Mouse (Mus musculus) kidney, embryonic 16.5 days (tissue): ENCODE measurements around the gene 5330417C22Rik. TPM values are rescaled to one million over a fixed set of nuclear protein-coding genes. Genes with fewer than 3 reads are reported as not detected.
"Not testable (repeated sequence)": the region's sequence is repeated elsewhere in the genome, so short reads cannot be mapped to it uniquely, and the experiment has no call there.

Experiments used
- ATAC-seq: fragments of 200-750 bp; cut with Nextera tagmentation; 2 replicates; pipeline ENCODE4 v1.8.0; 2017; ENCODE audit warnings: moderate TSS enrichment; ENCODE audit not compliant: low FRiP score, low TSS enrichment
- H3K27ac ChIP-seq: fragments of 300-500 bp; sonication (generic); 2 replicates; pipeline ENCODE4 v1.5.1; 2014; ENCODE audit warnings: low read length
- H3K27me3 ChIP-seq: fragments of 300-500 bp; sonication (generic); 2 replicates; pipeline ENCODE4 v1.6.1; 2014; ENCODE audit warnings: low read length, control low read depth, mixed read lengths; ENCODE audit not compliant: insufficient read depth
- H3K36me3 ChIP-seq: fragments of 300-500 bp; sonication (generic); 2 replicates; pipeline ENCODE4 v1.6.1; 2014; ENCODE audit warnings: low read length, control low read depth, mixed read lengths; ENCODE audit not compliant: insufficient read depth
- H3K4me1 ChIP-seq: fragments of 300-500 bp; sonication (generic); 2 replicates; pipeline ENCODE4 v1.6.1; 2014; ENCODE audit warnings: low read length, control low read depth, mixed read lengths; ENCODE audit not compliant: insufficient read depth
- H3K4me2 ChIP-seq: fragments of 300-500 bp; sonication (generic); replicated peaks from 2 replicates; pipeline ENCODE4 v1.6.1; 2014; ENCODE audit warnings: low read depth, low read length
- H3K4me3 ChIP-seq: fragments of 300-500 bp; sonication (generic); 2 replicates; pipeline ENCODE4 v1.5.1; 2014; ENCODE audit warnings: mild to moderate bottlenecking, low read length
- H3K9ac ChIP-seq: fragments of 300-500 bp; sonication (generic); replicated peaks from 2 replicates; pipeline ENCODE4 v1.6.1; 2014; ENCODE audit warnings: low read length
- H3K9me3 ChIP-seq: fragments of 300-500 bp; sonication (generic); 2 replicates; pipeline ENCODE4 v1.6.1; 2016; ENCODE audit warnings: low read length, control low read depth
- WGBS: fragments of 180-500 bp; shearing (Covaris S2); extraction: QIAGEN DNeasy Blood & Tissue Kit; methylation state at CpG from one replicate; pipeline ENCODE4 v1.1.7; 2014; 5-methylcytosine and 5-hydroxymethylcytosine counted together
- polyA plus RNA-seq: library from polyadenylated mRNA; unstranded; fragments of >200 nt; fragmentation: Nextera tagmentation; extraction: Ambion mirVana; gene quantifications from 2 replicates; pipeline ENCODE4 v1.2.1, GENCODE M21; 2015

5330417C22Rik gene
- polyA plus RNA-seq, 1 experiment from 2014 or later: 1.4 TPM

DNA sequence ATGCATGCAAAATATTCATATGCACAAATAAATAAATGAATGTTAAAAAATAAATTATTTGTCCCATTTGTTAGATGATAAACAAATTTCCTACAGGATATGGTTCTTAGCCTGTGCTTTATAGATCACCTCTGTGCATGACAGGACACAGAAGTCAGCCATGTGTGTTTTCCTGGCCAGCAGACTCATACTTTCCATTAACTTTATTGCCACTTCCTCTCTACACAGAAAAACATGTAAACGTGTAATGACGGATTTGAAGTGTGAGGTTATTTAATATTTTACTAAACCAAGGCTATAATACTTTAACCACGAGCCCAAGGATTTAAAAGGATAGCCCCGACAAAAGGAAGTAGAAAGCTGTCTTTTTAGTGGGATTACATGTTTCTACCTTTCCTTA, 32.4 kb downstream of the 5330417C22Rik start:
- Histone ChIP-seq H3K27ac (no peak overlapping the region), H3K9ac (no peak overlapping the region), H3K4me2 (no peak overlapping the region), H3K36me3 (no peaks in the 10 kb centered on the region), H3K4me3 (no peak overlapping the region), H3K4me1 (peaks cover 15% of the 10 kb centered on the region), H3K9me3 (no peaks in the 10 kb centered on the region), H3K27me3 (no peaks in the 10 kb centered on the region)
- 52% methylated on average over 4 of the region's 4 CpGs for WGBS
- ATAC-seq: no peak

DNA sequence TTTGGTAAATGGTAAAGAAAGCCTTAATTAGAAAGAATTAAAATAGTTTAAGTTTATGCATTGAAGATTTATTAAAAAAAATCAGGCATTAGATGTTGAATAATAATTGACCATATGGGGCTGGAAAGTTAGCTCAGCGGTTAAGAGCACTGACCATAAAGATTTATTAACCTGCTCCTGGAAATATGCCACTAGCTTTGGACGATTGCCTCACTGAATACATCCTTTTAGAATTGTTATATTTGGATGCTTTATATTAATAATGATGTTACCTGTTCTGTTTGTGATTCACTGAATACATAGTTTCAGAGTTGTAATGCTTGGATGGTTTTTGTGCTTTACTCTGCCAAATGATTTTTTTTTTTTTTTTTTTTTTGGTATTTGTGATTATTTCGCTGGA, 34.9 kb downstream of the 5330417C22Rik start:
- WGBS: 43% methylated on average over 3 of the region's 3 CpGs
- H3K9me3 ChIP-seq, H3K27ac ChIP-seq, H3K4me2 ChIP-seq, H3K27me3 ChIP-seq, ATAC-seq, H3K9ac ChIP-seq, H3K36me3 ChIP-seq, H3K4me3 ChIP-seq: not testable (repeated sequence)
- peaks cover 15% of the 10 kb centered on the region for H3K4me1 ChIP-seq

DNA sequence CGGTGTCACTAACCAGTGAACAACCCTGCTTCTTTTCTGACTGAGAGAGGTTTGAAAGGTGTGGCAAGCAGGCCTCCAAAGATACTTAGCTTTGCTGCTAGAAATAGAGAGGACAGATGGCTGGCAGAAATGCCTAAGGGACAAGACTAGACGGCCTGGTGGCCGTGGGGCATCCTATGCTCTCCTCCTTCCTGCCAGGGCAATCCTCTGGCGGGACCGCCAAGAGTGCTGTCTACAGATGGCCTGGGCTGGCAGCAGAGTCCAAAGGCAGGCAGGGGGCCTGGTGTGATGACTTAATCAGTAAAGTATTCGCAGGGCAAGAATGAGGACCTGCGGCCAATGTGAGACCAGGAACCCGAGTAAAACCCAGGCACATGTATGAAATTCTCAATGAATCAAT, 36.5 kb downstream of the 5330417C22Rik start:
- 79% methylated on average over 8 of the region's 8 CpGs for WGBS
- H3K9ac ChIP-seq: no peak overlapping the region
- ATAC-seq: peak; percentile 74

DNA sequence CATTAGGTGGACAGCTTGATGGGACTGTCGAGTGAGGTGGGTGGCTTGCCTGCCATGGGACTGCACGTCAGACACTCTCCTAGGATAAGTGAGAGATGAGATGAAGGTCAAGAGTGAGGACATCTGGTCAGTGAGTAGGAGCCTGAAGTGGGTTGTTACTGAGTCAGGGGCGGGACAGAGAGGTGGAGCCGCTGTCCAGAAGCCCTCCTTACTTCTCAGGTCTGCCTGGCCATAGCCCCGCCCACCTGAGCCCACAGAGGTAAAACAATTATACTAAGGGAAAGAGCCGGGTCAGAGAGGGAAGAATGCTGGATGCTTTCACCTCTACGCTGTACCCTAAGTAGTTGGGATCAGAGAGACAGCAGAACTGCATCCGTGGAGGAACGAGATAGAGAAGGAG, 38.7 kb downstream of the 5330417C22Rik start:
- H3K4me3 ChIP-seq: no peak overlapping the region
- H3K4me2 ChIP-seq: no peak overlapping the region
- no peaks in the 10 kb centered on the region for H3K27me3 ChIP-seq
- no peaks in the 10 kb centered on the region for H3K36me3 ChIP-seq
- ATAC-seq: peak; percentile 52; the same call in 1 of the 2 replicates
- H3K4me1 ChIP-seq: peaks cover 3% of the 10 kb centered on the region
- H3K9ac ChIP-seq: no peak overlapping the region
- H3K9me3 ChIP-seq: no peaks in the 10 kb centered on the region
- WGBS: 32% methylated on average over 9 of the region's 9 CpGs
- no peak overlapping the region for H3K27ac ChIP-seq

More for the DNA sequence above, 36.5 kb downstream of the 5330417C22Rik start:
- Histone ChIP-seq H3K27me3 (no peaks in the 10 kb centered on the region), H3K36me3 (no peaks in the 10 kb centered on the region), H3K4me1 (peaks cover 15% of the 10 kb centered on the region), H3K9me3 (no peaks in the 10 kb centered on the region), H3K4me2 (no peak overlapping the region), H3K4me3 (no peak overlapping the region), H3K27ac (no peak overlapping the region)

DNA sequence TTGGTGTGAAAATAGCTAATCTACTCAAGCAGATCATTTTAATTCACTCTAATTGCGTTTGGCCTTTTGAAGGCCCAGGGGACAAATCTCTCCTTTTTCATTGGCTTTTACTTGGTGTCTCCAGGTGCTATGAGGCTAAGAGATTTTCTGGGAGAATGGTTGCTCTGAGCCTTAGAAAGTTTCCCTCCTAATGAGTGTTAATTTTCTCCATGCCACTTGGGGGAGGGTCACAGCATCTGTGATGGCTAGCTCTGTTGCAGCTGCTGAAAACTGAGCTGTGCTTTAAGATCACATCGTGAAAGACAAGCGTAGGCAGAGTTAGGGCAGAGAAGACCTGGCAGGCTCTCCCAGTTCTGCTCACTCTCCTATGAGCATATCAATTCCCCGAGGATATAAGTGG, 40.9 kb downstream of the 5330417C22Rik start:
- H3K27me3 ChIP-seq: no peaks in the 10 kb centered on the region
- no peaks in the 10 kb centered on the region for H3K36me3 ChIP-seq
- no peak overlapping the region for H3K9ac ChIP-seq
- H3K4me2 ChIP-seq: 0 out of 2 replicates have a peak overlapping the region, but pooled peaks have one; percentile 4
- WGBS: 31% methylated on average over 4 of the region's 4 CpGs
- H3K9me3 ChIP-seq: no peaks in the 10 kb centered on the region
- H3K27ac ChIP-seq: no peak overlapping the region
- ATAC-seq: no peak
- H3K4me1 ChIP-seq: peaks cover under 1% of the 10 kb centered on the region
- no peak overlapping the region for H3K4me3 ChIP-seq

DNA sequence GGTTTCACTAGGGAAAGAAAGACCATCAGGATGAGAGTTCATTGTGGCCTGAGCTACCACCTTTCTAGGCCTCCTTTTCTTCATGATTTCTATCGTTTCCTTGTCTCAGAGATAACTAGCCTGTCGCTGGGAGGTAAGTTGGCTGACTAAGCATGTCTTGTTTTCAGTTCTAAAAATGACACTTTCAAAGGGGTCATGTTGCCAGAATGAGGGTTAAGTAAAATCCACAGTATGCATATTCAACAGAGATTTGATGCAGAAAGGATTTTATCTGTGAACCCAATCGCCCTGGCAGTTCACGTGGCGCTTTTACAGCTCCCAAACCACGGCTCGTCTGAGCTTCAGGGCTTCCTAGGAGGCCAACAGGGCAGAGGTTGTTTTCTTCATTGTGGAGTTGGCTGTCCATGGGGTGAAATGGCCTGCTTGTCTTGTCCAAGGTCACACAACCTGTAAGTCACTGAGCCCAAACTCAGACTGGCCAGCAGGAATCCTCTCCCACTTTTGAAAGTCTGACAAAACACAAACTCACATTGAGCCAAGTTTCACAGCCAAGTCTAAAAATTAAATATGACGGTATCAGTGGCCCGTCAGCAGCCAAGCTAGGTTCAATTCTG, 41.4 kb downstream of the 5330417C22Rik start:
- Histone ChIP-seq H3K9ac (no peak overlapping the region), H3K27ac (no peak overlapping the region), H3K36me3 (no peaks in the 10 kb centered on the region), H3K27me3 (no peaks in the 10 kb centered on the region), H3K4me3 (no peak overlapping the region), H3K4me1 (no peaks in the 10 kb centered on the region; the same call in 1 of the 2 replicates), H3K4me2 (no peak overlapping the region), H3K9me3 (no peaks in the 10 kb centered on the region)
- WGBS: 64% methylated on average over 9 of the region's 9 CpGs
- no peak for ATAC-seq

DNA sequence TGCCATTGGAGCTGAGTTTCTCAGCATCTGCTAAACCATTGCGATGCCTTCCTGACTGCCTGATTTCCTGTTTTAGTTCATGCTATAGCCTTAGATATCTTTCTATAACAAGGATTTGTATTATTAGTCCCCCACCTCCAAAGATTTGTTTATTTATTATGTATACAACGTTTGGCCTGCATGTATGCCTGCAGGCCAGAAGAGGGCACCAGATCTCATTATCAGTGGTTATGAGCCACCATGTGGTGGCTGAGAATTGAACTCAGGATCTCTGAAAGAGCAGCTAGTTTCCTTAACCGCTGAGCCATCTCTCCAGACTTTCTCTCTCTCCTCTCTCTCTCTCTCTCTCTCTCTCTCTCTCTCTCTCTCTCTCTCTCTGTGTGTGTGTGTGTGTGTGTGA, 46.4 kb downstream of the 5330417C22Rik start:
- Histone ChIP-seq H3K27ac (no peak overlapping the region), H3K9me3 (no peaks in the 10 kb centered on the region), H3K4me3 (no peak overlapping the region), H3K36me3 (no peaks in the 10 kb centered on the region), H3K4me2 (no peak overlapping the region), H3K4me1 (no peaks in the 10 kb centered on the region), H3K27me3 (no peaks in the 10 kb centered on the region), H3K9ac (no peak overlapping the region)
- WGBS: 48% methylated on average over 3 of the region's 3 CpGs
- no peak for ATAC-seq

DNA sequence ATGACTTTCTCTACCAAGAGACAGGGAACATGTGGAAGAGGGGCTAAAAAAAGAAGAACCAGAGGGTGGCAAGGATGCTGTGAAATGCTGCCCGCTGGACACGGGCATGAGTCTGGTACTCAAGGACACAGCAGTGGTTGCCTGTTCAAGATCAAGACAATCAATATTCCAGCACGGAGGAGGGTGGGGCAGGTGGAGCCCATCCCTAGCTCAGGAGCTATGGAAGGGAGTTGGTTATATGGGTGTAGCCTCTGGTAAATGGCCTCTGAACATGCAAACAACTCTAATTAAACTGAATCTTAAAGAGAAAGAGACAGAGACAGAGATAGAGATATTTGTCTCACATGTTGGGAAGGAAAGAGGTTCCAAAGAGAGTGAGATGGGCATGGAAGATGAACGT, 51.6 kb downstream of the 5330417C22Rik start:
- Histone ChIP-seq H3K4me1 (no peaks in the 10 kb centered on the region), H3K9me3 (no peaks in the 10 kb centered on the region), H3K36me3 (no peaks in the 10 kb centered on the region), H3K27ac (no peak overlapping the region), H3K9ac (no peak overlapping the region), H3K4me3 (no peak overlapping the region), H3K4me2 (no peak overlapping the region), H3K27me3 (no peaks in the 10 kb centered on the region)
- no peak for ATAC-seq
- 85% methylated on average over 4 of the region's 4 CpGs for WGBS

DNA sequence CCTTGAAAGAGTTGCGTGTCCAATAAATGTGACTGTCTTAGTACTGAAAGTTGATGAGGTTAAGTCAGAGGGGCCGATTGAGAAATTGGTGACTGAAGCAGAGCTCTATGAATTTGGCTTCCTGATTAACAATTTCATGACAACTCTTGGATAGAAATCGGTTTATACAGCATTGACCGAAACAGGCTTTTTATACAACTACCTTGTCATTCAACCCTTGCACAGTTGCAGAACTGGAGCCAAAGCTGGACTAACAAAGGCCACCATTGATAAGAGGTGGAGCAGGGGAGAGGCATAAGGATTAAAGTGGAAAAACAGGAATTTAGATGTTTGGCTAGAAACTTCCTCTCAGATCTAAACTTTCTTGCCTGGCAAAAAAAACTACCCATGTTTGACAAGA, 57.5 kb downstream of the 5330417C22Rik start:
- WGBS: 78% methylated on average over 4 of the region's 4 CpGs
- H3K4me3 ChIP-seq: no peak overlapping the region
- H3K36me3 ChIP-seq: no peaks in the 10 kb centered on the region
- no peaks in the 10 kb centered on the region for H3K27me3 ChIP-seq
- H3K4me1 ChIP-seq: no peaks in the 10 kb centered on the region
- H3K27ac ChIP-seq: no peak overlapping the region
- H3K9ac ChIP-seq: no peak overlapping the region
- no peak overlapping the region for H3K4me2 ChIP-seq
- ATAC-seq: no peak
- H3K9me3 ChIP-seq: no peaks in the 10 kb centered on the region

DNA sequence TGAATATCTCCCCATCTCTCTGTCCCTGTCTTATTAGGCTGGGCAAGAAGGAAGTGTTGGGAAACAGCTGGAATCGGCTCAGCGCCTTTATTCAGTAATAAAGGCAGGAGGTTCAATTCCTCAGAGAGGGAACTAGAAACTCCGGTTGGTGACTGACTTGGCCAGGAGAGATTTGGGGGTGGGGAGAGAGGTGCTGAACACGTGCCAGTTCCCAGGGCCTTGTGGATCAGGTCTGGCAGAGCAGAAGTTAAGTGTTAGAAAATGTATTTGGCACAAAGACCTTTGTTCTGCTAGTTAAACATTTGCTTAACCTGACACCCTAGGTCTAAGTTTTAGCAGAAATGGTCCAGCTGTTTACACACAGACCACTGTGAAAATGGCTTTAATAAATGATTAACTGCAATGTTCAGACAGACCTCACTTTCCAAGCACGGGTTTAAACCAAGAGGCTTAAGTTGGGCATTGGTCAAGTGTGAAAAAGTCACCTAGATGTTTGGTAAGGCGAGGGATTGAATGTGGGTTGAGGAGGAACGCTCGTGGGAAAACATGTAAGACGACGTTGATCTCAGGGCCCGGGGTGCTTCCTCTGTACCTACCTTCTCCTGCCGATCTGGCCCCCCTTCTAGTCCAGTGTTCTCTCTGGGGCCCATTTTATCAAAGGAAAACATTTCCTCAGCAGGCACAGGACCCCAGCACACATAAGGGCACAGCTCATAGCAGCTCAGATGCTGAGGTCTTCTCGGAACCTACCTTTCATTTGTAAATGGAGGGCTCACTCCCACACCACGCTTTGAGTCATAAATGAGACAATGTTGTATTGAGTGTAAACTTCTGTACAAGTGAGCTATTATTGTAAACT, 59.3 kb downstream of the 5330417C22Rik start:
- Histone ChIP-seq H3K9me3 (no peaks in the 10 kb centered on the region), H3K4me1 (no peaks in the 10 kb centered on the region), H3K27ac (peak overlapping the region; percentile 61), H3K4me3 (no peak overlapping the region), H3K27me3 (no peaks in the 10 kb centered on the region), H3K4me2 (no peak overlapping the region), H3K9ac (no peak overlapping the region), H3K36me3 (no peaks in the 10 kb centered on the region)
- ATAC-seq: peak; percentile 90
- WGBS: 30% methylated on average over 14 of the region's 14 CpGs
